Mouse (Mus musculus): ENCODE measurements at regions not wholly inside any gene's neighbourhood (a gene's known extent, or its start where the extent isn't known, plus 50 kb on each side); places are given as distances from the start of the nearest gene placed in this dataset.

- no peaks in the 10 kb centered on the region for H3K27me3 ChIP-seq (ENCODE audit: control insufficient read depth, insufficient read depth, low read length)
- ATAC-seq (ENCODE audit: insufficient read depth), result no peak
- H3K4me2 ChIP-seq (ENCODE audit: low read depth), result no peak overlapping the region
- TF ChIP-seq CTCF (IDR thresholded peaks at IDR 0.05; ENCODE audit: low read depth), result no peak
- no peak overlapping the region for H3K9ac ChIP-seq (replicated peaks)
- no peaks in the 10 kb centered on the region for H3K9me3 ChIP-seq (ENCODE audit: control insufficient read depth, low read length)
- DNase-seq (ENCODE audit: low read depth in 3 of 3, low spot score in 3 of 3), result no peak
- 71% methylated on average over 3 of the region's 3 CpGs for WGBS (ENCODE audit: insufficient replicate concordance)
- H3K4me1 ChIP-seq (replicated peaks; ENCODE audit: control insufficient read depth in 2 of 2, insufficient read depth in 2 of 2, low read length in 1 of 2), result no peaks in the 10 kb centered on the region
- no peak overlapping the region for H3K27ac ChIP-seq
- no peaks in the 10 kb centered on the region for H3K36me3 ChIP-seq (replicated peaks; ENCODE audit: control insufficient read depth, insufficient read depth, low read depth)
- H3K4me3 ChIP-seq (ENCODE audit: insufficient read depth in 1 of 2, low read depth in 2 of 2, low read length in 2 of 2), result no peak overlapping the region
These were observed 54.3 kb upstream of the Bcl6 start for GRCm38 (mm10) chr16:24042977-24043376.

- H3K27me3 ChIP-seq (ENCODE audit: control insufficient read depth, insufficient read depth, low read length), result no peaks in the 10 kb centered on the region
- no peak for DNase-seq (ENCODE audit: low read depth in 3 of 3, low spot score in 3 of 3)
- no peaks in the 10 kb centered on the region for H3K9me3 ChIP-seq (ENCODE audit: control insufficient read depth, low read length)
- H3K36me3 ChIP-seq (replicated peaks; ENCODE audit: control insufficient read depth, insufficient read depth, low read depth), result no peaks in the 10 kb centered on the region
- no peak for TF ChIP-seq CTCF (IDR thresholded peaks at IDR 0.05; ENCODE audit: low read depth)
- no peak for TF ChIP-seq EP300 (IDR thresholded peaks at IDR 0.05; ENCODE audit: low read depth)
- no peak overlapping the region for H3K9ac ChIP-seq (replicated peaks)
- no peak overlapping the region for H3K4me2 ChIP-seq (ENCODE audit: low read depth)
- 55% methylated on average over 2 of the region's 2 CpGs for WGBS (ENCODE audit: insufficient replicate concordance)
- no peaks in the 10 kb centered on the region for H3K4me1 ChIP-seq (replicated peaks; ENCODE audit: control insufficient read depth in 2 of 2, insufficient read depth in 2 of 2, low read length in 1 of 2)
- ATAC-seq (ENCODE audit: insufficient read depth), result no peak
- H3K27ac ChIP-seq, result no peak overlapping the region
- no peak overlapping the region for H3K4me3 ChIP-seq (ENCODE audit: insufficient read depth in 1 of 2, low read depth in 2 of 2, low read length in 2 of 2)
These were observed 53.6 kb upstream of the Bcl6 start for GRCm38 (mm10) chr16:24042216-24042615.

GRCm38 (mm10) chr16:24041403-24041802 is 52.8 kb upstream of the Bcl6 start:
- 68% methylated on average over 2 of the region's 2 CpGs for WGBS (ENCODE audit: insufficient replicate concordance)
- H3K4me2 ChIP-seq (ENCODE audit: low read depth), result no peak overlapping the region
- H3K9ac ChIP-seq (replicated peaks), result no peak overlapping the region
- H3K4me3 ChIP-seq (ENCODE audit: insufficient read depth in 1 of 2, low read depth in 2 of 2, low read length in 2 of 2), result no peak overlapping the region
- ATAC-seq (ENCODE audit: insufficient read depth) (no peak), DNase-seq (ENCODE audit: low read depth in 3 of 3, low spot score in 3 of 3) (no peak)
- no peaks in the 10 kb centered on the region for H3K36me3 ChIP-seq (replicated peaks; ENCODE audit: control insufficient read depth, insufficient read depth, low read depth)
- H3K4me1 ChIP-seq (replicated peaks; ENCODE audit: control insufficient read depth in 2 of 2, insufficient read depth in 2 of 2, low read length in 1 of 2), result no peaks in the 10 kb centered on the region
- TF ChIP-seq CTCF (IDR thresholded peaks at IDR 0.05; ENCODE audit: low read depth), result no peak
- no peak for TF ChIP-seq EP300 (IDR thresholded peaks at IDR 0.05; ENCODE audit: low read depth)
- no peaks in the 10 kb centered on the region for H3K9me3 ChIP-seq (ENCODE audit: control insufficient read depth, low read length)
- no peak overlapping the region for H3K27ac ChIP-seq
- H3K27me3 ChIP-seq (ENCODE audit: control insufficient read depth, insufficient read depth, low read length), result no peaks in the 10 kb centered on the region

GRCm38 (mm10) chr16:24039765-24040164 is 51.1 kb upstream of the Bcl6 start:
- Histone ChIP-seq H3K27ac (no peak overlapping the region), H3K4me2 (ENCODE audit: low read depth) (no peak overlapping the region), H3K9me3 (ENCODE audit: control insufficient read depth, low read length) (no peaks in the 10 kb centered on the region), H3K4me3 (ENCODE audit: insufficient read depth in 1 of 2, low read depth in 2 of 2, low read length in 2 of 2) (no peak overlapping the region), H3K27me3 (ENCODE audit: control insufficient read depth, insufficient read depth, low read length) (no peaks in the 10 kb centered on the region), H3K36me3 (replicated peaks; ENCODE audit: control insufficient read depth, insufficient read depth, low read depth) (no peaks in the 10 kb centered on the region), H3K9ac (replicated peaks) (no peak overlapping the region), H3K4me1 (replicated peaks; ENCODE audit: control insufficient read depth in 2 of 2, insufficient read depth in 2 of 2, low read length in 1 of 2) (peaks cover 0 to under 1% of the 10 kb centered on the region in 2 experiments; a peak in 1 of 4 replicates)
- DNase-seq (ENCODE audit: low read depth in 3 of 3, low spot score in 3 of 3) (no peak), ATAC-seq (ENCODE audit: insufficient read depth) (no peak)
- TF ChIP-seq CTCF (IDR thresholded peaks at IDR 0.05; ENCODE audit: low read depth) (no peak), EP300 (IDR thresholded peaks at IDR 0.05; ENCODE audit: low read depth) (no peak)
- 63% methylated on average over 4 of the region's 4 CpGs for WGBS (ENCODE audit: insufficient replicate concordance)

Measured in liver, embryonic 14.5 days (tissue).